In the genomic region with DNA sequence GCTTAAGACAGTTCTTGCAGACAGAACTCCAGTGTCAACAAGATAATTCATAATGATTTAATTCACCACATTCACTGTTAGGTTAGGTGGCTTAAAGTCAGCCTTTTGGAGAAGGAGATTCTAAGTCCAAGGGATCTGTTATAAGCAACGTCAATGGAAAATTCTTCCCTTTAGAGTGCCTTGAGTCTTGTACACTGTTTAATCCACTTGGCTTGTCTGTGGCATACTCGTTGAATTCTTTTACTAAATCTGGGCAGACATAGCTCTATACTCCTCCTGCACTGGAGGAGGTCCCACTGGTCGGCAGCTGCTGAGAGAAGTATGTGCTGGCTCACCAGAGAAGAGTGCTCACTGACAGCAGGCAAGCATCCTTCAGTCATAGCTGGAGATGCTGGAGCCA, we compare ENCODE assay signal across 32 mouse cellular contexts.
DNase-seq lines count a peak whose midpoint lies in the region; ATAC-seq and TF ChIP-seq lines count a peak whose summit lies in the region.
"Had no signal": no experiment of that assay in that cellular context is flagged by ENCODE, and none has a peak within 500 bp of the region (broad histone marks: within the 10 kb centered on the region; RNA-seq: fewer than 3 reads in every experiment).

No protein-coding gene starts in this region.

- no peak for DNase-seq in frontal cortex, postnatal 10 days (ENCODE audit: low spot score in 2 of 2)
- peak; percentile 15 for DNase-seq in kidney, postnatal 10 days
- DNase-seq in urinary bladder, postnatal 14 days (ENCODE audit: low spot score), result peak; percentile 14
- DNase-seq in urinary bladder, postnatal 25 days (ENCODE audit: low spot score), result no peak
- DNase-seq in left cerebral cortex, adult 2 months (ENCODE audit: extremely low spot score in 1 of 2, low spot score in 2 of 2), result no peak
- DNase-seq: adrenal gland, postnatal 14 days; cerebellum, adult 11 months; cerebellum, adult 9-10 months; cerebellum, postnatal 36 days; gastrocnemius, postnatal 36 days; heart, adult 2 months; kidney, adult 9 months; kidney, postnatal 25 days; thymus, adult 2 months; thymus, postnatal 36 days had no signal

- H3K4me1 ChIP-seq in kidney, embryonic 15.5 days, result 0 out of 2 replicates have a peak, but pooled peaks cover 4% of the 10 kb centered on the region
- no peaks in the 10 kb centered on the region for H3K4me1 ChIP-seq in hindbrain, embryonic 12.5 days
- H3K4me1 ChIP-seq: embryonic facial prominence, embryonic 12.5 days; forebrain, embryonic 10.5 days; forebrain, embryonic 15.5 days; heart, embryonic 13.5 days; hindbrain, embryonic 10.5 days; limb, embryonic 12.5 days; liver, embryonic 15.5 days; midbrain, embryonic 13.5 days; neural tube, embryonic 15.5 days had no signal

- no peaks in the 10 kb centered on the region for H3K36me3 ChIP-seq in kidney, embryonic 15.5 days
- H3K36me3 ChIP-seq in hindbrain, embryonic 12.5 days, result no peaks in the 10 kb centered on the region
- H3K36me3 ChIP-seq: embryonic facial prominence, embryonic 12.5 days; forebrain, embryonic 10.5 days; forebrain, embryonic 15.5 days; G1E; heart, embryonic 13.5 days; hindbrain, embryonic 10.5 days; limb, embryonic 12.5 days; liver, embryonic 15.5 days; lung, embryonic 15.5 days; midbrain, embryonic 13.5 days; neural tube, embryonic 15.5 days had no signal

- WGBS in kidney, embryonic 15.5 days, result 63% methylated on average over 3 of the region's 3 CpGs
- WGBS in hindbrain, embryonic 12.5 days, result 74% methylated on average over 3 of the region's 3 CpGs

- no peaks in the 10 kb centered on the region for H3K27me3 ChIP-seq in kidney, embryonic 15.5 days
- H3K27me3 ChIP-seq in hindbrain, embryonic 12.5 days, result no peaks in the 10 kb centered on the region
- H3K27me3 ChIP-seq: embryonic facial prominence, embryonic 12.5 days; forebrain, embryonic 15.5 days; heart, embryonic 13.5 days; limb, embryonic 12.5 days; liver, embryonic 15.5 days; lung, embryonic 15.5 days; midbrain, embryonic 13.5 days; neural tube, embryonic 15.5 days; Patski had no signal

- H3K4me2 ChIP-seq in kidney, embryonic 15.5 days, result no peak overlapping the region
- no peak overlapping the region for H3K4me2 ChIP-seq in hindbrain, embryonic 12.5 days (replicated peaks)
- H3K4me2 ChIP-seq: embryonic facial prominence, embryonic 12.5 days; forebrain, embryonic 15.5 days; heart, embryonic 13.5 days; limb, embryonic 12.5 days; liver, embryonic 15.5 days; lung, embryonic 15.5 days; midbrain, embryonic 13.5 days; neural tube, embryonic 15.5 days had no signal

- H3K4me3 ChIP-seq in kidney, embryonic 15.5 days (replicated peaks), result no peak overlapping the region
- H3K4me3 ChIP-seq in hindbrain, embryonic 12.5 days, result no peak overlapping the region
- no peak overlapping the region for H3K4me3 ChIP-seq in left cerebral cortex, adult 2 months
- H3K4me3 ChIP-seq: embryonic facial prominence, embryonic 12.5 days; forebrain, embryonic 10.5 days; forebrain, embryonic 15.5 days; heart, adult 2 months; heart, embryonic 13.5 days; hindbrain, embryonic 10.5 days; limb, embryonic 12.5 days; liver, embryonic 15.5 days; lung, embryonic 15.5 days; midbrain, embryonic 13.5 days; neural tube, embryonic 15.5 days had no signal

- peak; percentile 50 for ATAC-seq in frontal cortex, adult (ENCODE audit: low TSS enrichment)
- ATAC-seq in kidney, embryonic 15.5 days (replicated peaks; ENCODE audit: low FRiP score), result no peak
- ATAC-seq in hindbrain, embryonic 12.5 days (ENCODE audit: low FRiP score), result no peak
- ATAC-seq: forebrain, embryonic 15.5 days; hindbrain, embryonic 16.5 days; midbrain, embryonic 13.5 days; Patski had no signal

- TF ChIP-seq CTCF in left cerebral cortex, adult 2 months (IDR thresholded peaks at IDR 0.05), result no peak

- H3K9ac ChIP-seq in kidney, embryonic 15.5 days, result no peak overlapping the region
- H3K9ac ChIP-seq in hindbrain, embryonic 12.5 days, result no peak overlapping the region
- H3K9ac ChIP-seq: embryonic facial prominence, embryonic 12.5 days; forebrain, embryonic 15.5 days; heart, embryonic 13.5 days; limb, embryonic 12.5 days; liver, embryonic 15.5 days; lung, embryonic 15.5 days; midbrain, embryonic 13.5 days; neural tube, embryonic 15.5 days had no signal

- H3K27ac ChIP-seq in kidney, embryonic 15.5 days, result no peak overlapping the region
- H3K27ac ChIP-seq in hindbrain, embryonic 12.5 days, result no peak overlapping the region
- H3K27ac ChIP-seq in left cerebral cortex, adult 2 months, result no peak overlapping the region
- H3K27ac ChIP-seq: embryonic facial prominence, embryonic 12.5 days; forebrain, embryonic 10.5 days; forebrain, embryonic 15.5 days; heart, adult 2 months; heart, embryonic 13.5 days; hindbrain, embryonic 10.5 days; limb, embryonic 12.5 days; liver, embryonic 15.5 days; lung, embryonic 15.5 days; macrophage; midbrain, embryonic 13.5 days; neural tube, embryonic 15.5 days had no signal

- intact Hi-C loops in left cerebral cortex, adult 2 months (cut with DNase I), result no loop called here

- no peaks in the 10 kb centered on the region for H3K9me3 ChIP-seq in kidney, embryonic 15.5 days (replicated peaks)
- no peaks in the 10 kb centered on the region for H3K9me3 ChIP-seq in hindbrain, embryonic 12.5 days (replicated peaks)
- H3K9me3 ChIP-seq: embryonic facial prominence, embryonic 12.5 days; forebrain, embryonic 10.5 days; forebrain, embryonic 15.5 days; G1E; heart, embryonic 13.5 days; hindbrain, embryonic 10.5 days; limb, embryonic 12.5 days; liver, embryonic 15.5 days; lung, embryonic 15.5 days; midbrain, embryonic 13.5 days; neural tube, embryonic 15.5 days had no signal

Comparison
In these comparisons a context has a peak if more than half of its experiments do, and no peak if none do; other contexts are left out.
1. DNase-seq: peak in kidney, postnatal 10 days (single experiment) and urinary bladder, postnatal 14 days (single experiment); none in frontal cortex, postnatal 10 days (0 of 2), urinary bladder, postnatal 25 days (single experiment) and left cerebral cortex, adult 2 months (0 of 2).